In genomic region chr4:100407261-100407874, GRCm38 (mm10) we compare ENCODE assay signal across 9 mouse cellular contexts.
A peak's percentile ranks its signal among the peaks of the same experiment; 100 is the strongest.
DNase-seq lines count a peak whose midpoint lies in the region; ATAC-seq and TF ChIP-seq lines count a peak whose summit lies in the region.
"Had no signal": no experiment of that assay in that cellular context is flagged by ENCODE, and none has a peak within 500 bp of the region (broad histone marks: within the 10 kb centered on the region; RNA-seq: fewer than 3 reads in every experiment).

No protein-coding gene starts in this region.

- no peak overlapping the region for H3K9ac ChIP-seq in liver, postnatal 0 days (replicated peaks)
- H3K9ac ChIP-seq: liver, embryonic 15.5 days had no signal

- no peak for ATAC-seq in liver, postnatal 0 days
- no peak for ATAC-seq in erythroid progenitor cell, adult 5-6 weeks (replicated peaks; ENCODE audit: low FRiP score, poor library complexity, severe bottlenecking)

- TF ChIP-seq EP300 in liver, postnatal 0 days (IDR thresholded peaks at IDR 0.05; ENCODE audit: low read depth), result no peak

- no peak overlapping the region for H3K4me2 ChIP-seq in liver, postnatal 0 days (ENCODE audit: low read depth, low read length)
- H3K4me2 ChIP-seq: liver, embryonic 15.5 days had no signal

- H3K4me1 ChIP-seq in liver, postnatal 0 days (ENCODE audit: insufficient read depth), result no peaks in the 10 kb centered on the region
- H3K4me1 ChIP-seq: liver, embryonic 15.5 days had no signal

- 33% methylated on average over 9 of the region's 9 CpGs for WGBS in liver, postnatal 0 days (ENCODE audit: insufficient replicate concordance)

- peak; percentile 32 for DNase-seq in ES-CJ7 (ENCODE audit: low read depth, low spot score)
- peak; percentile 35 for DNase-seq in adrenal gland, adult 8-10 months
- peak; percentile 71 for DNase-seq in embryo, embryonic 11 days
- DNase-seq in heart, adult 9 months (ENCODE audit: low spot score in 2 of 2), result peak; percentile 76 to 81
- DNase-seq in kidney, postnatal 14 days, result peak; percentile 82
- peak; percentile 67 for DNase-seq in liver, postnatal 0 days
- peak; percentile 80 to 87 for DNase-seq in right cerebral cortex, postnatal 10 days (ENCODE audit: low spot score in 2 of 2)

- no peaks in the 10 kb centered on the region for H3K27me3 ChIP-seq in liver, postnatal 0 days (ENCODE audit: insufficient read depth, low read length)
- H3K27me3 ChIP-seq: liver, embryonic 15.5 days had no signal

- H3K36me3 ChIP-seq in liver, postnatal 0 days (replicated peaks; ENCODE audit: insufficient read depth, low read length), result no peaks in the 10 kb centered on the region
- H3K36me3 ChIP-seq: liver, embryonic 15.5 days had no signal

- peak; percentile 81 for TF ChIP-seq CTCF in liver, postnatal 0 days (IDR thresholded peaks at IDR 0.05; ENCODE audit: low read depth)

- no peak overlapping the region for H3K4me3 ChIP-seq in liver, postnatal 0 days (ENCODE audit: low read depth, low read length)
- H3K4me3 ChIP-seq: liver, embryonic 15.5 days had no signal

- H3K9me3 ChIP-seq in liver, postnatal 0 days (ENCODE audit: low read length), result no peaks in the 10 kb centered on the region
- H3K9me3 ChIP-seq: liver, embryonic 15.5 days had no signal

- no peak overlapping the region for H3K27ac ChIP-seq in liver, postnatal 0 days (ENCODE audit: low read depth)
- H3K27ac ChIP-seq: liver, embryonic 15.5 days had no signal

Comparison
In these comparisons a context has a peak if more than half of its experiments do, and no peak if none do; other contexts are left out.
1. DNase-seq: peak in every context shown above with its lines; median percentile 84 in right cerebral cortex, postnatal 10 days; 82 in kidney, postnatal 14 days; 78 in heart, adult 9 months; 71 in embryo, embryonic 11 days; 67 in liver, postnatal 0 days; 35 in adrenal gland, adult 8-10 months; 32 in ES-CJ7.